Mouse (Mus musculus): Measurements from ENCODE around the gene Tbc1d9b. TPM values are rescaled to one million over a fixed set of nuclear protein-coding genes. Genes with fewer than 3 reads are reported as not detected.

The Tbc1d9b gene
- total RNA-seq, 2 experiments from 2014 or later = 43.8 to 49.7 TPM

DNA sequence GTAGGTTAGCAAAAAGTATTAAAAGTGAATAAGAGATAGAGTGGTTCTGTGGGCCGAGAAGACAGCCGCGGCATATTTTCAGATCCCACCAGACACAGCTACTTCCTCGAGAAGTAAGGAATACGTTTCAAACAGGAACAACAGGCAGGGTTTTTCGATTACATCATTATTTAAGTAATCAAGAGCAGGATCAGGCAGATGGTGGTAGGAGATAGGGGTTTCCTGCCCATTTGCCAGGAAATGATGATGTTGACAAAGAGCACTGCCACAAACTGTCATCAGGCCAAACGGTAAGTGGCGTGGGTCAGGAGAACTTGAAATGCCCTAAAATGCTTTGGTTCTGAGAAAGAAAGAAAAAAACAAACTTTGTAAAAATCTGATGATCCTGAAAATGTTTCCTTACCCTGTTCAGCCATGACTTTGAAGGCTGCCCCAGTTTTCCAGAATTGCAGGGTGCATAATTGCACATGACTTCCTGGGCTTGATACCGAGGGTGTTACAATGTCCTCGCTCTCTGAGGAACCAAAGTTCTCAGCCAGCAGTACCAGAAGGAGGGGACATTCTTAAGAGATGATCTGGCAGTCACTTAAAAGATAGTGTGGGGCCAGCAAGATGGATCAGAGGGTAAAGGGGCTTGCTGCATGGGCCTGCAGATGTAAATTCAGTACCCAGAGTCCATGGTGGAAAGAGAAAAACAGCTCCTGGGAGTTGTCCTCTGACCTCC is 3.1 kb downstream of the Tbc1d9b start:
- DNase-seq = no peak

GRCm38 (mm10) chr11:50138206-50138822 is 7.1 kb downstream of the Tbc1d9b start:
- intact Hi-C loops (cut with DNase I) = no loop called here
- DNase-seq = no peak

More for the DNA sequence above, 3.1 kb downstream of the Tbc1d9b start:
- intact Hi-C loops (cut with DNase I) = no loop called here

DNA sequence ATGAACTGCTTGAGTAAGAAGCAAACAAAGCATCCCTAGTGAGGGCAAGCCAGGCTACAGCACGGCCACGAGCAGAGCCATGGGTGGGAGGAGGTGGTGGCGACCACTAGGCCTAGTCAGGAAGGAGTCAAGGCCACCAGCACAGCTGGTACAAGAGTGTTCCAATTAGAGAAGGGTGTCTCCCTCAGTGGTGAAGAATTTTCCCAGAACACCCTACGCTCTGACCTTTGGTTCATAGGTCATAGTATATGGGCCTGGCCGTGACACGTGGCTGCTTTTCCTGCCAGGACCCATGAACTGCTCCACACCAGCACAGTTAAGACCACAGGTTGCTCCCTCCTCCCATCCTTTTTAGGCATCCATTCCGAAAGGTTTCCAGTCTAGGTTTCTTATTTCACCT is 8.4 kb downstream of the Tbc1d9b start:
- no peak for DNase-seq
- intact Hi-C loops (cut with DNase I) = no loop called here

GRCm38 (mm10) chr11:50145529-50145928 is 14.3 kb downstream of the Tbc1d9b start:
- intact Hi-C loops (cut with DNase I) = no loop called here
- DNase-seq = no peak

DNA sequence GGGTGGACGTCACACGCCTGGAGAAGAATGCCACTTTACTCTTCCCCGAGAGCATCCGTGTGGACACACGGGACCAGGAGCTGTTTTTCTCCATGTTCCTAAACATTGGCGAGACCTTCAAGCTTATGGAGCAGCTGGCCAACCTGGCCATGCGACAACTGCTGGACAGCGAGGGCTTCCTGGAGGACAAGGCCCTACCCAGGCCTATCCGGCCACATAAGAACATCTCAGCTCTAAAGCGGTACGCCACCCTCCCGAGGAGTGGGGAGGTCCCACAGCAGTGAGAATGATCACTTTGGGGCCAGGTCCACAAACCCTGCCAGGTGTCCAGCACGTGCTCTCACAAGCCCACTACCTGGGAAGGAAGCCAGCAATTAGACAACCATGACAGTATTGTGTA is 14.9 kb downstream of the Tbc1d9b start:
- DNase-seq = no peak
- intact Hi-C loops (cut with DNase I) = no loop called here

DNA sequence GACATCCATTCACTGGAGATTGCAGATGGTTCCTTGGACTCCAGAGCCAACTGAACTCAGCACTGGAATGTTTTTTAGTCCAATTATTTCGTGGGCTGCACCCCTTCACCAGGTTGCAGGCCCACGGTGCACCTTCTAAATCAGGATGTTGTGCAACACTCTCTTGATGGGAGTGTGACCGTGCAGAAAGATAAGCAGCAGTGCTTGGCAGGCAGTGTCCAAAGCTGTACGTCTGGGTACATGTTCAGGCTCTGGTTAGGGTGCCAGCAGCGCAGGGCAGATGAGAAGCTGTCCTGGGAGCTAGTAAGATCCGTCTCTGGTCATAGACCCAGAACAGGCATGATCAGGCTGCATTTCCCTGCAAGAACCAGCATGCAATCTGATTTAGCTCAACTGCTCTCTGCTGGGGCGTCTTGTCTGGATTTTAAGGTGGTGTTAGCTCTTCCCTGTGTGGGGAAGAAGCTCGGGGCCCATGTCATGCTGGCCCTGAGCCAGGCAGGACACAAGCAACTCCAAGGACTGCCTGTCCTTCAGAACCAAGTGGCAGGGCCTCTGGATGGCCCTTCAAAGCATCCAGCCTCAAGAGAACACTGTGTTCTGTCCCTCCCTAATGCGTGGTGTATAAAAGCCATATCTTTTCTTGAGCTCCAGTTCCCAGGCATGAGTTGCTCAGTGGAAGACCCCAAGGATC is 16.2 kb downstream of the Tbc1d9b start:
- intact Hi-C loops (cut with DNase I) = no loop called here
- DNase-seq = peak; percentile 29 to 44

GRCm38 (mm10) chr11:50147958-50148476 is 16.8 kb downstream of the Tbc1d9b start:
- no peak for DNase-seq
- intact Hi-C loops (cut with DNase I) = no loop called here

DNA sequence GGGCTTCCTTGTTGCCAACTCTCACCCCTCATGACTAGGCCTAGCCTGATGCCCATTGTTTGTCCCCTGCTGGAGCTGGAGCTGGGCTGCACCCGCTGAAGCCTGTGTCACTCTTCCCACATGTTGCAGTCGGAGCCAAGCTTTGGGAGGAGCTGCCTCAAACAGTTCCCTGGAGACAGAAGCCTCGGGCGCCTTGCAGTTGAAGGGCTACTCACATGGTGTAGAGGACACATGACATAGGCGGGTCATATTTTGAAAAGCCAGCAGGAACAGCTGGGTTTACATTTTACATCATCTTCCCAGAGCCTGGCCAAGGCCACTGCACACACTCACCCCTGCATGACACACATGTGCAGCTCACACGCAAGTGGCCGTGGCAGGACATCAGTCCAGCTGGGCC is 18.0 kb downstream of the Tbc1d9b start:
- intact Hi-C loops (cut with DNase I) = no loop called here
- DNase-seq = peak; percentile 44 to 46

DNA sequence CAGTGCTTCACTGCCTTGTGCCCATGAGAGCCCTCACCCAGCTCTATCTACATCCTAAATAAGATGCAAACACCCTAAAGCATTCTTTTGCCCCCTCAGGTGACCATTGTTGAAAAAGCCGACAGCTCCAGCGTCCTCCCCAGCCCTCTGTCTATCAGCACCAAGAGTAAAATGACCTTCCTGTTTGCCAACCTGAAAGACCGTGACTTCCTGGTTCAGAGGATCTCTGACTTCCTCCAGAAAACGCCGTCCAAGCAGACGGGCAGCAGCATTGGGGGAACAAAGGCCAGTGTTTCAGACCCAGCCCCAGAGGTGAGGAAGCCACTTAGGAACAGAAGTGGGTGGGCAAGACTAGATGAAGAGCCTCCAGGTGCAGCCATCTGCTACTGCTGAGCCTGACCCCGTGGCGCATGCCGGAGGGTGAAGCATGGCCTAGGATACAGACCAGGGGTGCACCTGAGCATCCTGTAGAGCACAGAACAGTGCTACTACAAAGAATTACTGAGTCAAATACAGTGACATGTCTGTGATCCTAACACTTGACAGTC is 18.5 kb downstream of the Tbc1d9b start:
- DNase-seq = no peak
- intact Hi-C loops (cut with DNase I) = no loop called here

DNA sequence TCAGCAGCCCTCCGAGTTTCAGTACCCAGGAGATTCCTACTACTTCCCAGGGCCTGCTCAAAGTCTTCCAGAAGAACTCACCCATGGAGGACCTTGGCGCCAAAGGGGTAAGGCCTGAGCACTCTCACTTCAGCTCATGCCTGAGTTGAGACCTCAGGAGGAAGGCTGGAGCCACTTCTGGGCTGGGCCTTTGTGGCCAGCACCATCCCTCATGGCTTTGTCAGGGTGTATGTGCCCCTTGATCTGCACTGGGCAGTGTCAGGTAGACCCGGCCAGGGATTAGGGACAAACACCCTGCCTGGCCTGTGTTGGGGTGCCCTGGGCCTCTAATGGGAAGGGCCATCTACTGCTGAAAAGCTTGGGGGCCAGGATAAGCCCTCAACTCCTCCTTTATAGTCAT is 20.2 kb downstream of the Tbc1d9b start:
- no peak for DNase-seq
- intact Hi-C loops (cut with DNase I) = no loop called here

DNA sequence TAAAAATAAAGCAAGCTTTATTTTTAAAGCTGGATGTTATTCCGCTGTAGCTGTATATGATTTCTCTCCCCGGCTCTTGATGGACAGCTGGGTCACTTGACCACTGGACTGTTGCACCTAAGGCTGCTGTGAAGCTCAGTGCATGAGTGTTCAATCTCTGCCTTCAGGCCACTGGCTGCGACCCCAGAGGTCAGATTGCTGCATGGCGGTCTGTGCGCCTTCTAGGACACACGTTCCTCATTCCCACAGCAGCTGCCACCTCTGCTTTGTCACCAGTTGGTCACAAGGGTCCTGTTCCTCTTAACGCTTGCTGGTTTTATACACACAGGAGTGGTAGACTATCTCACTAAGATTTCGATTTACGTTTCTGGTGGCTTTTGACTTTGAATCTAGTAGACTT is 23.0 kb downstream of the Tbc1d9b start:
- intact Hi-C loops (cut with DNase I) = no loop called here
- DNase-seq = no peak

DNA sequence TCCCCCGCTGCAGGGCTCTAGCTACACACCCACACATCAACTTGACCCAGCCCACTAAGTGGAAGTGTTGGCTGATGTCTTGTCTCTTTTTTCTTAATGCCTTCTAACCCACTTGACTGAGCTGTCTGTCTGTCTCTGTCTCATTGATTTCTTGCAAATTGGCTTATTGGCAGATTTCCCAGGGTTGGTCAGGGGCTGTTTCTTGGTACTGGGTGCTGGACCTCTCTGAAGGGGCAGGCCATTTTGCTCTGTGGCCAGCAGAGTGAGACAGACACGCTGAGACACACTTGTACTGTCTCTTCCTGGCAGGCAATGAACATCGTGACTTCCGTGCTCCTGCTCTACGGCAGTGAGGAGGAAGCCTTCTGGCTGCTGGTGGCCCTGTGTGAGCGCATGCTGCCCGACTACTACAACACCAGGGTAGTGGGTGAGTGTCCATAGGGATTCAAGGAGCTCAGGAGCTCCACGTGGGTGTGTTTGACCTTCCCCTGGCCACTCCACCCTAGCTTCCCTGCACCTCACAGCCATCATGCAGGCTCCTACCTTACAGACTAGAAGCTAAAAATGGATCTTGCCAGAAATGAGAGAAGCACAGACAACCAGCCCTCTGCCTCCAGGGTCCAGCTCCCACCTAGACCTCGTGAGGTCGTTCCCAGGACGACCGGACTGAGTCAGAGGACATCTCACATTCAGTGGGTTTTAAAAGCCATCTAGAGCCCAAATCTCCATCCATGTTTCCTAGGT is 23.8 kb downstream of the Tbc1d9b start:
- DNase-seq = no peak
- intact Hi-C loops (cut with DNase I) = no loop called here

GRCm38 (mm10) chr11:50155785-50156184 is 24.6 kb downstream of the Tbc1d9b start:
- intact Hi-C loops (cut with DNase I) = no loop called here
- no peak for DNase-seq

GRCm38 (mm10) chr11:50156725-50157258 is 25.6 kb downstream of the Tbc1d9b start:
- no peak for DNase-seq
- intact Hi-C loops (cut with DNase I) = no loop called here

DNA sequence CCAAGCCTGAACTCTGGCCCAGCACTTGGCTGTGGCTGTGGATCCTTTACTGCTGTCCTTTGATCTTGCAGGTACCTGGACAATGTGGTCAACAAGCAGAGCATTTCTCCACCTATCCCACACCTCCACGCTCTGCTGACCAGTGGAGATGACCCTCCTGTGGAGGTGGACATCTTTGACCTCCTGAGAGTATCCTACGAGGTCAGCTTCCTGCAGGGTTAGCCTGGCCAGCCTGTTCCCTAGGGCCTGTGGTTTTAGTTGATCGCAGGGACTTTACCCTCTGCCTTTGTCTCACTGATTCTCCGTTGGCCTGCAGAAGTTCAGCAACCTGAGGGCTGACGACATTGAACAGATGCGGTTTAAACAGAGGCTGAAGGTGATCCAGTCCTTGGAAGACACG is 27.1 kb downstream of the Tbc1d9b start:
- intact Hi-C loops (cut with DNase I) = no loop called here
- DNase-seq = no peak

- intact Hi-C loops (cut with DNase I) = no loop called here
- no peak for DNase-seq
Measured at GRCm38 (mm10) chr11:50159347-50159746, 28.2 kb downstream of the Tbc1d9b start.

DNA sequence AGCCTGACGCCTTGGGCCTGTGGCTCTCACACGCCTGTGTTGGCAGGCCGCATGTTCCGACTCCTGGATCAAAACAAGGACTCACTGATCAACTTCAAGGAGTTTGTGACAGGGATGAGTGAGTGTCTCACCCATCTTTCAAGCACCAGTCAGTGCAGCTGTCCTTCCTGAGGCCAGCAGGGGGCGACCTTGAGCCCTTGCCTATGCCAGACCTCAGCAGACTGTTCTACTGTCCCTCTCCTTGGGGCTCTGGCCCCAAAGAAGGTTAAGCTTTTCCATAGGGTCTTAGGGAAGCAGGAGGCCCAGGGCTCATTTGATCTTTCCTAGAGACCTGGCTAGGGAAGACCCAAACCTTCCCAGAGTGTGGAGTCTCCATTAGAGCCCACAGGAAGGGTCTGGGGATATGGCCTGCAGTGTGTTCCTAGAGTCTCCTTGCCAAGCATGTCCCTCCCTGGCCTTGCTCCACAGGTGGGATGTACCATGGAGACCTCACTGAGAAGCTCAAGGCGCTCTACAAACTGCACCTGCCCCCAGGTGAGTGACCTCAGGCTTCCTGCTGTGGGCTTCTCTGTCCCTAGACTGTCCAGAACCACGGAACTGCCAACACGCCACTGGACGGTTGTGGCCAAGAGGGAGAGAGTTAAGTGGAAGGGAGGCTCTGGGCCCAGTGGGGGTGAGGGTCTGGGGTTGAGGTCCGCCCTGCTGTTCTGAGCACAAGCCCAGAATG is 30.5 kb downstream of the Tbc1d9b start:
- peak; percentile 57 to 74 for DNase-seq
- intact Hi-C loops (cut with DNase I) = loop anchor here (2.0 to 5.0 kb wide), 2 partner anchors 63 to 206 kb away; no protein-coding TSS in a partner anchor

GRCm38 (mm10) chr11:50162338-50163050 is 31.3 kb downstream of the Tbc1d9b start:
- DNase-seq = no peak
- intact Hi-C loops (cut with DNase I) = loop anchor here (2.0 to 5.0 kb wide), 2 partner anchors 62 to 205 kb away; no protein-coding TSS in a partner anchor

DNA sequence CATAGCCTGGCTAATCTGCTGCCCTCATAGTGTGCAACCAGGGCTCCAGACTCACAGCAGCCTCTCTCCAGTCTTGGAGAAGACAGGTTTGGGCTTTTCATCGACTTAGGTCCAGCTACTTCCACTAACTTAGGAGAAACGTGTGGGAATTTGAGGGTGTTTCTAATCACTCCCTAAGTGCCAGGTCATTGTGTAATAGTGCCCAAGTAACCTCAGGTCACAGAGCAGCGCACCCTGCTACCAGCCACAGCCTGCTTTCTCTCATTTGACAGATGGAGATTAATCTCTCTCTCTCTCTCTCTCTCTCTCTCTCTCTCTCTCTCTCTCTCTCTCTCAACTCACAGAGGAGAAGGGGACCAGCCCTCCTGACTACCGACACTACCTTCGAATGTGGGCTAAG is 37.2 kb downstream of the Tbc1d9b start:
- intact Hi-C loops (cut with DNase I) = no loop called here
- DNase-seq = no peak

Measured in heart, postnatal 36 days (tissue).